Mouse (Mus musculus) spleen, adult 12 weeks (tissue): ENCODE results near the gene Ckap4.
"Not testable (repeated sequence)": the region's sequence is repeated elsewhere in the genome, so short reads cannot be mapped to it uniquely, and the experiment has no call there.

Source experiments
- DNase-seq: peaks from one replicate; pipeline ENCODE4 v3.0.0; 2022; ENCODE audit warnings: low spot score

Ckap4 gene

DNA sequence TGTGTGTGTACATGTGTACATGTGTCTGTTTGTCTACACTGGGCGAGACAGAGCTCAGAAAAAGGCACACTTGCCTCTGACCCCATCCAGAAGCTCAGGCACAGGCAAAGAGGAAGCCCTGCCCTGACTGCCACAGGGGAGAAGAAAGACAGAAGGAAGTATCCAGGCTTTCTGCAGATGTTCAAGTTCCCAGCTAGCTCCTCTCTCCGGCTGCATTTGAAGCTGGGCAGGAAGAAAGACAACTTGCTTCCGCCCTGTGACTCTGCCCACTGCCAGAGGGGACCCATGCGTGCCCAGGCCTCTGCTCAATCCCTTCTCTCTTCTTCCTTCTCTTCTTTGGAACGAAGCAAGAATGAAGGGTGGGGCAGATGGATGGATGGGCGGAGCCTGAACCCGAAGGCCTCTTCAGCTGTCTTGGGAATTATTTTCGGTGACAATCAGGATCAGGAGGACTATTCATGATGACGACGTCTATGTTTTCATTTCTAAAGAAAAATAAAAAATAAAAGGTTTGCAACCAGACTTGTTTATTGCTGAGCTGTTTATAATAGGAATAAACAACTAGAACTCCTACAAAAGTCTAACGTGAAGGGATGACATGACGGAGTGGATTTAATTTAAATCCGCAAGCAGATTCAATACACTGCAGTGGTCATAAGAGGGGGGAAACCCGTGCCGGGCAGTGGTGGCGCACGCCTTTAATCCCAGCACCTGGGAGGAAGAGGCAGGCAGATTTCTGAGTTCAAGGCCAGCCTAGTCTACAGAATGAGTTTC is 15.5 kb upstream of the Ckap4 start:
- no peak for DNase-seq

DNA sequence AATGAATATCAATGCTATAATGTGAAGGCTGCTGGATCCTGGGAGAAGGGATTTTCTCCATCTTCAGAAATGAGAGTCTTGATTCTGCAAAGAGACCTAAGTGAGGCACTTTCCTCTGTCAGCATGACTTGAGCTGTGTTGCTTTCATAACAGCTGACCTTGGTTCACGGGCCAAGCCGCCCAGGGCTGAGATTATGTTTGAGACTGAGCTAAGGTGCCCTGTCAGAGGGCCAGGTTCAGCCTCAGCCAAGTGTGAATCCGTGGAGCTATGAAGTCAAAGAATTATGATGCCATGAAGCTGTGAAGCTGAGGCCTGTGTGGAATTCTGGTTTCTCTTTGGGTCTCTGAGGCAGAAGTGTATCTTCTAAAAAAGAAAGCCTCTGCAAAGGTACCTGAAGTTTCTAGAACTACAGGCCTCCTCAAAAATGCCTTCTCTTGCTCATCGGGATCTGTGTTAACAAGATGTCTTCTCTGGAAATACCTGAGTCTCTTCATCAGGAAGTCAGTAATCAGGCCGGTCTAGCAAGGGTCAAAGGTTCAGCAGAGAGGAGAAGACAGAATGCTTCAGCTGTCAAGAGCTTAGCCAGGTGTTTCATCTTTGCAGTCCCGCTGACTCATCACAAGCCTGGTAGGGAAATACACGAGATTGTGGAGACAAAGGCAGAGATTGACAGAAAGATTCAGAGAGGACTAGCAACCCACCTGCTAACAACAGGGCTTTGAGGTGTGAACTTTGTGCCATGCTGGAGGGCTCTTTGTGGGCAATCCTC is 11.2 kb upstream of the Ckap4 start:
- DNase-seq = no peak

DNA sequence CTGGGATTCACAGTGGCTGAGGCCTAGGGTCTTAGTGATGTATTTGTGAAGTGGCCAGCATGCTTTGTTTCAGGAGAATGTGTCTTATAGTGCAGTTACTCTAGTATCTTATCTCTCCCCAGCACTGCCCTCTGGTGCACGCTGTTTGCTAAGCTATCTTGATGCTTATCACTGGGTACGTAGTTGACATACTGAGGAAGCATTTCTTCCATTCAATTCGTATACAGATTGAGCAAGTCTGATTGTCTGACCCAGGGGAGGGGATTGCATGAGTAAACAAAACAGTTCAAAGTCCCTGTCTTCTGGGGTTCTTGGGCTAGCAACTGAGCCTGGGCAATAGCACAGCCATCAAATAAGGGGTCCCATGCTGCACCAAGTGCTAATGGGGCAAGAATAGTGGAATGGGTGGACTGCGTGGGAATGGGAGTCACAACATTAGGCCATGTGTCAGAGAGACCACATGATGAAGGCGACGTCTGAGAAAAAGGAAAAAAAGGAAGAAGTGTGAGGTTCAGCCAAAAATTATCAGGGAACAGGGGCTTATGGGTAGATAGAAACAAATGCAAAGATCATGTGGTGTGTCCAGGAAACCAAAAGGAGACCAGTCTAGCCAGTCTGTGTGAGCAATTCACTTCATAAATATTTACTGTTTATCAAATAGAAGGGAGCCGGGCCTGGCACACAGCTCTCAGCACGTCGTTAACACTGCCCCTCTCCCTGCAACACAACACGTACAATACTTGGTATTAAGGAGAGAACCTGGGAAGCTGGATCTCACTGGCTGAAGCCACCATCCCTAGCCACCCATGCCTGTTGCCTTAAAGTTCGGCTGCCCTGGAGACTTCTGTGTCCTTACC is 9.2 kb upstream of the Ckap4 start:
- no peak for DNase-seq

DNA sequence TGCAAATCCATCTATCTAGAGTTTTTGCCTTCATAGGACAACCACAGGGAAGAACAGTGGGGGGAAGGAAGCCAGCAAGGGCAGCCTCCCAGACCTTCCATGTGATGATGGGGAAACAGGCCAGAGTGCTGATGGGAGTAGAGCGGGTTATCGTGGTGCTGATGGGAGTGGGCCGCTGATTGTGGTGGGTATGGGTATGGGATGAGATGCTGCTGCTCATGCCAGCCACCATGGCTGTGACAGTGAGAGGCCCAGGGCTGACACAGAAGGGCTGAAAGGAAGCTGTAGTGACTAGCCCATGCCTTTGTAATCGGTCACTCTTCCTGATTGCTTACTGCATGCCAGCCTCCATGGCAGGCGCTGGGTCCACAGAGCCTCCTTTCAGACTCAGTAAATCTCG is 5.8 kb upstream of the Ckap4 start:
- DNase-seq = no peak

DNA sequence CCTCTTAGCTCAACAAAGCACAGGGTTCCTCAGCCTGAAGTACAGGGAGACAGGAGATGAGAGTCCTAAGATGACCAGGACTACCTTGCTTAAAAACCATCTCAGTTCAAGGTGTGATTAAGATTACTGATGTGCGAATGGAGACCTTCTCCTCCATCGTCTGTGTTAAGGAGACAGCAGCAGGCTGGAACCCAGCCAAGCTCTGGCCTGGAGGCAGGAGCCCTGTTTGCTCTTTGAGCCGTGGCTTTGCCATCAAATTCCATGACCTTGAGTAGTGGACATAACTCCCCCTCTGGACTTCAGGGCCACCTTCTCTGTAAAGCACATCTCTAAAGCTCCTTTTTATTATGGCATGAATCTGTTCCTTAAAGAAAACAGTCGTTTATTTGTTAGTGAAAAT is 2.0 kb upstream of the Ckap4 start:
- no peak for DNase-seq

DNA sequence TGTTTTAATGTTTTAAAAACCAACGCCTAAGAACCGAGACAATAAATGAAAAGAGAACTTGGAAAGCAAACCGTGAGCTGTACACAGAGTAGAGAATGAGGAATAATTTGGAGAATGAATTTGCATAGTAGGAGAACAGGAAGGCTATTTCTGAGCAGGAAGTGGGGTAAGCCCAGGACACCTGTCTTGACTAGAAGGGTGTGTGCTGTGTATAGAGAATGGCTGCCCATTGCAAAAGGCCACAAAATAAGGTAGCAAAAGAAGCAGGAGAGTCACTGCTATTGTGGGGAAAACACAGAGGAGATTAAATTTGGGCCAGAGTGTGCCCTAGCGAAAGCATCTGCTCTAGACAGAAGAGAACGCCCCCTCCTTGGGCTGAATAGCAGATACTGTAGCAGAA is 1.6 kb upstream of the Ckap4 start:
- no peak for DNase-seq

DNA sequence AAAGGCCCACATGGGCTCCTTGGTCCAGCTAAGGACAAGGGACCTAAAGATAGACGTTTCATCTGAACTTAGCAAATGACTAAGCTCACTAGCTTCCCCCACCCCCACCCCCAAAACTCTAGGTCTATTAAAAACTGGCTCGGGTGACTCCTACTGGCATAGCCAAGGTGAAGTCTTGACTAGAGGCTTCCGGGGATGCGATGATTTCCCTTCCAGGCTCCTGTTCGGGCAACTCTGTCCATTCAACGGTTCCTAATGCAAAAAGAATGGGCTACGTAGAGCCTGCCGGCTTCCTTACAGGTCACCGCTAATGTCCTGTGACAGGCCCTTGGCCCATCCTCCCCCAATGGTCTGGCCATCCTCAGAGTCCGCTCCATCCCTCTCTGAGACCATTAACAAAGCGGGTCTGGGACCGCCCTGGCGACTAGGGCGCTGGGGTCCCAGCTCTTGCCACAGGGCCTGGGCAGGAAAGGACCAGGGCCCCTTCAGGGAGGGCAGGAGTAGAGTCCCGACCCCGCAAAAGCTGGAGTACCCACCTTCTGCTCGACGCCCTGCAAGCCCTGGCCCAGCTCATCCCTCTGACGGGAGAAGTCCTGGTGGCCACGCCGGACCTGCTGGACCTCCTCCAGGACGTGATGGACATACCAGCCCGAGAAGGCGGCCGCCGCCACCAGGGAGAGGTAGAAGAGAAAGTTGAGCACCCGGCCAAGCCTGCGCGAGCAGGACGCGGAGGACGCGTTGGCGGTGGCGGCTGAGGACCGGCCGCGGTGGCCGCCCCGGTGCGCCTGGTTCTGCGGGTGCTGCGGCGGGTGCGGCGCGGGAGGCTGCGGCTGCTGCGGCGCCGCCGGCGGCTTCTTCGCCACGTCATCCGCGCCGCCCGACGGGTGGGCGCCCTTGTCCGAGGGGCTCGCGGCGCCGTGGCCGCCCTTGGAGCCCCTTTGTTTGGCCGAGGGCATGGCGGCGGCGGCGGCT is 665 bp downstream of the Ckap4 start:
- DNase-seq = no peak

DNA sequence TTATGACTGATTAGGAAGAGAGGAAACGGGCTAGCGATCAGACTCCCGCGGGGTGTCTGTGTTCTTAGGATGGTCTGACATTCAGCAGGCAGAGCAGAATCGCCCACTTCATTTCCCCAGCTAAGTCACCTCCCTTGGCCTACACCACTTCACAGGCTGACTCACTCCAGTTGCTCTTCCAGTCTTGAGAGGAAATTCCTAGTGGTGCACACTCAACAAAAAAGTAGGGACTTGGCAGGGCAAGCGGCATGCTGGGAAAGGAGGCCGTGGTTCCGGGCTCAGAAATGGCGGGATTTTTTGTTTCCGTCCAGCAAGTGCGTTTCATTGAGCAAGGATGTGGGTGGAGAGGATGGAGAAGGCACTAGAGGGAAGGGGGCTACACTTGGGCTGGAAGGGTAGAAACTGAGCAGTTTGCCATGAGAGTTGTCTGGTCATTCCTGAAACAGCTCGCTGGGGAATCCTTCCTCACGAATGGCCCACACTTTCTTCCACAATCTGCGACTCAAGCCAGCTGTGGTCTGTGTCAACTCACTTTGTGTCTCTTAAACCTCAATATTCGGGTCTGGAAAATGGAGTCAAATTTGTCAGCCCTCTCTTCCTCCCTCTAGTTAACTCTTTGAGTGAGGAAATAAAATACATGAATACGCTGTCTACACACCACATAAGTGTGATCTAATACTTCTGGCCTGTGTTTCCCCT is 1.5 kb downstream of the Ckap4 start:
- no peak for DNase-seq

DNA sequence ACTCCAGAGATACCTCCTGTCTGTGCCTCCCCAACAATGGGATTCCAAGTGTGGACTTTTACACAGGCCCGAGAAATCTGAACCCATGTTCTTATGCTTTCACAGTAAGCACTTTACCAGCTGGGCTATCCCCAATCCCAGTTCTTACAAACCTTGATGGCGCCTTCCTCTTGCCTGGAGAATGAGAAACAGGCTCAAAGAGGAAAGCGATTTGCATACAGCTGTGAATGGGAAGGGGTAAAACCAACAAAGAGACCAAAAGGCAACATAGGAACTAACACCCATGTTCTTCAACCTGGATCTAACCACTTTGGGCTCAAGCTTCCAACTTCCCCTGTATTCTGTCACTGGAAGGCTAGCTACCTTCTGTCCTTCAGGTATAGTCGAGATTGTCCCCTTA is 2.3 kb downstream of the Ckap4 start:
- no peak for DNase-seq

DNA sequence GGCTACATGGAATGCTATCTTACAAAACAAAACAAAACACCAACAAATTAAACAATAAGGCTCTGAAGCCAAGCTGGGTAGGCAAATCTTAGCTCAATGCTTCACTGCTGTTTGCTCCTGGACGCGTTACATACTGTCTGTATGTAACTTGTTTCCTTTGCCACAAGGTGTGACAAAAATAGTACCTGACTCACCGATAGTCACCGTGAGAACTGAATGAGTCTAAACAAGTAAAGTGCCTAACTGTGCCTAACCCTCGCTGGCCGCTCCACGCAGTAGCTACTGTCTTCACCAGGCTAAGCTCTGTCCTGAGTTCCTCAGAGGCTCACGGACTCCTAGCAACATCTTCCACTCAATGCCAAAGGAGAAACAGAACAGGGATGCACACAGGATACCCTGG is 3.5 kb downstream of the Ckap4 start:
- DNase-seq = no peak

DNA sequence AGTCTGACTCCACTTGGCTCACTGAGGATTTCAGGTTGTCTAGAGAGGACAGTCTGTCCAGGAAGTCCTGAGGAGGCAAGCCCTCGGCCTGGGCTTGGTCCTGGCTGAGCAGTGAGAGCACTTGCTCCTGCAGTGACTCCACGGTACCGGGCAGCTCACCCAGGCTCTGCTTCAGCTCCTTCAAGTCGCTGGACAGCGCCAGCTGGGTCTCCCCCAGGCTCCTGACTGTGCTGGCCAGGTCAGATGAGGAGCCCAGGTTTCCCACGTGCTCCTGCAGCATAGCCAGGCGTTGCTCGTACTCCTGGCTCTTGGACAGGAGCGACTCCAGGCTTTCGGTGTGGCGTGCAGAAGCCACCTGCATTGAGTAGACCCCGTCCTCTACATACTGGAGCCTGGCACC is 6.2 kb downstream of the Ckap4 start:
- DNase-seq = no peak

DNA sequence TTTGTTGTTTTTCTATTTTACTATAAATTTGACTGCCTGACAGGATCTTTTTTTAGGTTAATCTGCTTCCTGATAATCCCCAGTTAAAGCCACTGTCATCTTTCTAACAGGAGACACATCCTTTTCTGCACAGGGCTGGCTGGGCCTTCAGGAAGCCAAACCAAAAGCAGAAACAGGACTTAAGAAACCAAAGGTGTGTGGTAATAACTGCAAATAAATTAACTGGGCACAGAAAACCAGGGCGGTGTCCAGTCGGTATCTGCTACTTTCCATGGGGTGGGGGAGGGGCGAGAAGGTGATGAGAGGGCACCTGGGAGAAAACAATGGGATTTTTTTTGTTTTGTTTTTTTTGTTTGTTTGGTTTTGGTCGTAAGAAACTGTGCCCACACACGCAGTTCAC is 6.8 kb downstream of the Ckap4 start:
- no peak for DNase-seq

DNA sequence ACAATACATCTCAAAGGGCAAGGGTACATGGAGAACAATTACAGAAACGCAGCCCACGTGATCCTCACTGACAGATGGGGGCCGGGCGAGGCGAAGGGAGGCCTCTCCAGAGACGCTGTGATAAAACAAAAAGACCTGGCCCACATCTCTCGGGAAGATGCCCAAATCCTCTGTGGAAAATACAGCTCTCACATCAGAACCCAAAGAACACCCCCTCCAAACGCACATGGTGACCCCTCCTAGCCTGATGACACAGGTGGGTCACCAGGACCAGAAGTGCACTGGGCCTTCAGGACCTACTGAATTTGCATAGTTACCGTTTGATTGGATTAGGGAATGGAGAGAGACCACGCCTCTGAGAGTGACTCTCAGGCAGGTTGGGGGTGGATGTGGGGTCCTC is 7.4 kb downstream of the Ckap4 start:
- no peak for DNase-seq

DNA sequence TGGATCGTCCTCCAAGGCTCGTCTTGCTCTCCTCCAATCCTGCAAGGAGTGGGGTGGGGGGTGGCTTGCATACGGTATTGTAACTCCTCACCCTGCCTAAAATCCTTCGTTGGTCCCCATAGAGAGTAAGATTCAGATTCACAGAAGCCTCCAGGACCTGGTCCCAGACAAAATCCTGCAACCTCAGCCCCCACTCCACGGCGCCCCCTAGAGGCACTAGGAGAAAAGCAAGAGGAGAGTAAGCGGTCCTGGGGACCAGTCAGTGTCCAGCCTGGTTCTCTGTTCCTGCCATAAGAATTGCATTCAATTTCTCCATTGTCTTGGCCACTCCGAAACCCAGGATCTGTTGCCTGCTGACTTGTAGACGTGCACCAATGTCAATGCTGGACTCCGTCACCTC is 10.2 kb downstream of the Ckap4 start:
- DNase-seq = no peak

DNA sequence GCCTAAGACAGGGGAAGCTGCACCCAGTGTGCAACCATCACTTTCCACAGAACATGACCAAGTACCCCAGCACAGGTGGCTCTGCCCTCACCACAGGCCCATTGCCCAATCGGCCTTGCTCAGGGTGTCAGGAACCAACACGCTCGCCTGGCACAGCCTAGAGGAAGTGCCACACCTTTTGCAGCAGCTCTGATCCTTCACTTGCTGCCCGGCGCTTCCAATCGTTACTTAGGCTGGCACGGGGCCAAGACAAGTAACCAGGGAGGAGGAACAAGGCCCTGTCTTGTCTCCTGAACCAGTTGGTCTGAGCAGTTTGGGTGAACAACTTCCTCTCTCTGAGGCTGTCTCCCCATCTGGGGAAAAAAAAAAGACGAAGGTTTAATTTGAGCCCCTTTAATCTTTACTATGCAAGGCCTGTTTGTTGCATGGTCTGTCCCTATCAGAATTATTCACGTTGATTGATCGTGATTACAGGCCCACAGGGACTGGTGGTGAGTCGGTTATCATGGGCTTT is 17.4 kb downstream of the Ckap4 start:
- peak; percentile 25 for DNase-seq

DNA sequence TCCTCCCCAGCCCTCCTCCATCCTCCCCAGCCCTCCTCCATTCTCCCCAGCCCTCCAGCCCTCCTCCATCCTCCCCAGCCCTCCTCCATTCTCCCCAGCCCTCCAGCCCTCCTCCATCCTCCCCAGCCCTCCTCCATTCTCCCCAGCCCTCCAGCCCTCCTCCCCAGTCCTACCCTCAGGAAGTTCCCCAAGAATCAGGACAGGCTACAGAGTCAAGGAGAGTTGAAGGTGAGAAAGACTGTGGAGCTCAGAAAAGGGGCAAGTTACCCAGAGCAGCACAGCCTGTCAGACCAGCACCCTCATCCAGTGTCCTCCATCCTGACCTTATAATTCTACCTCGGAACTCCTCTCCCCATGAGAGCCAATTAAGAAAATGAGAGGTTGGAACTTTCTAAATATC is 17.9 kb downstream of the Ckap4 start:
- DNase-seq = not testable (repeated sequence)

DNA sequence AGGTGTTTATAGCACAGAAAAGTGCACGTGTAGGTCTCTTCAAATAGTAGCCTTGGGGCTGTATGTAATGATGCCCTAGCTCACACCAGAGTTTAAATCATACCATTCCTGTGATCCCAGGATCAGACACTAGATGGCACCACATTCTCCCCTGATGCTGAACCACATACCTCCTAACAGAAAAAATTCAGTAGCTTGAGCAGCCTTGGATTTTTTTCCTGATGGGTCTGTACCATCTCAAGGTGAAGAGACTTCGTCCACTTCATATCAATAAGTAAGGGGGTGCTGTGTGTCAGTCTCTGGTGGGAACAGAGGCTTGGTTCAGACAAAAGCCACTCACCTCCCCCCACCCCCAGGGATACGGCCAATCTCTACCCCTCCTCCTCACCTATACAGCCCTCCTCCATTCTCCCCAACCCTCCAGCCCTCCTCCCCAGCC is 18.3 kb downstream of the Ckap4 start:
- peak; percentile 61 for DNase-seq

DNA sequence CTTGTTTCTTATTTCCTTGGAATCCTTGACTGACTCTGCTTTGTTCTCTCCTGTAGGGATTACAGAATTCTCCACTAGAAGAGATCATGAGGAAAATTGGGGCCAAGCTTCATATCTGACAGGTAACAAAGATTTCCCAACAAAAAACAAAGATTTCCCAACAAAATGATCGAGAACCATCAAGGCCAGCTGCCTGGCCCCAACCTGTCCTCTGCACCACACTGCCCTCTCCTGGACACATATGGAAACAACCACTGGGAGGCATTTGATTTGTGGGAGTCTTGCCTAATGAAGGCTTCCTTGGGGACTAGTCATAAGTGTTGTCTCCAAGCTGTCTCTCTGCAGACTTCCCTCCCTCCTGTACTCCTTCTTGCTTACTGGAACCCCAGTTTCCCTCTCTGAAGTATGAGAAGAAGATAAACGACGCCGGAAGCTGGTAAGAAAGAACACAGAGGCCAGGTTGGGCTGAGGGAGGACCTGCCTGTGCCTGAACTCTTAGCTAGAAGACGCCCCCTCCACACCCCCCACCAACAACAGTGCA is 19.8 kb downstream of the Ckap4 start:
- DNase-seq = peak; percentile 48

DNA sequence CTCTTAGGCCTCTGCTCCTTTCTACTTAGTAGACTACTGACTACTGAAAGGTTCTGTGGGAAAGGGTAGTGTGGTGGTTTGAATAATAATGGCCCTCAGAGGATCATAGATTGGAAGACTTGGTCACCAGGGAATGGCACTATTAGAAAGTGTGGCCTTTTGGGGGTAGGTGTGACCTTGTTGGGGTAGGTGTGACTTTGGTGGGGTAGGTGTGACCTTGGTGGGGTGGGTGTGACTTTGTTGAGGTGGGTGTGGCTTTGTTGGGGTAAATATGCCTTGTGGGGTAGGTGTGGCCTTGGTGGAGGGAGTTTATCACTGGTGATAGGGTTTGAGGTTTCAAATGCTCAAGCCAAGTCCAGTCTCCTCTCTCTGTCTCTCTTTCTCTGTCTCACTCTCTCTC is 21.1 kb downstream of the Ckap4 start:
- DNase-seq = no peak

DNA sequence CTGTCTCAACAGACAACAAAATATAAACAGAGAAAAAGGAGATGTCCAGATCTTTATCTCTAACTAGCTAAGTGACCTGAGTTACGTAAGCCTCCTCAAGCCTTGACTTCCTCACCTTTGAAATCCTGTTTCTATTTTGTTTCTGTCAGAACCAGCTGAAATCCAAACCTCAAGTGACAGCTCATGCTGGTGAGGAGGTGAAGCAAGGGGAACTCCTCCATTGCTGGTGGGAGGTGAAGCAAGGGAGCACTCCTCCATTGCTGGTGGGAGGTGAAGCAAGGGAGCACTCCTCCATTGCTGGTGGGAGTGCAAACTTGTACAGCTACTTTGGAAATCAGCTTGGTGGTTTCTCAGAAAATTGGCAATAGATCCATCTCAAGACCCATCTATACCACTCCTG is 25.3 kb downstream of the Ckap4 start:
- DNase-seq = no peak
